Mouse (Mus musculus) heart, adult 18-20 months (tissue): ENCODE results near the gene Acsm4. TPM values are rescaled to one million over a fixed set of nuclear protein-coding genes. Genes with fewer than 3 reads are reported as not detected.
"Not testable (repeated sequence)": the region's sequence is repeated elsewhere in the genome, so short reads cannot be mapped to it uniquely, and the experiment has no call there.

Source experiments
- DNase-seq, 2 experiments: peaks; one replicate each; pipeline ENCODE4 v3.0.0; 2021 to 2022; ENCODE audit warnings: mixed read lengths in 1 of 2
- long read RNA-seq, 2 experiments: library from polyadenylated mRNA; stranded (forward); transcript quantifications; one replicate each; pipeline ENCODE4 v2.0.0; 2021
- total RNA-seq, 2 experiments: library from RNA; stranded (reverse); gene quantifications; 2 replicates each; pipeline ENCODE4 v1.2.3; 2021

Acsm4 gene
- not detected for total RNA-seq
- long read RNA-seq, experiment 1, result 0 reads
- long read RNA-seq, experiment 2, result 0 reads

- DNase-seq, result no peak
Observed at GRCm38 (mm10) chr7:119689726-119690125, at the start of gene Acsm4. TSS of gene Acsm4 (plus strand) at chr7:119690026.

- no peak for DNase-seq
Observed at GRCm38 (mm10) chr7:119642307-119642706, 47.5 kb upstream of the Acsm4 start.

- DNase-seq, result no peak
Observed at GRCm38 (mm10) chr7:119667893-119668292, 21.9 kb upstream of the Acsm4 start.

- DNase-seq, result no peak
Observed at GRCm38 (mm10) chr7:119670395-119670794, 19.4 kb upstream of the Acsm4 start.

- DNase-seq, result no peak
Observed at GRCm38 (mm10) chr7:119670925-119671324, 18.9 kb upstream of the Acsm4 start.

- DNase-seq, result peak; percentile 8 to 21
Observed at GRCm38 (mm10) chr7:119673465-119673864, 16.4 kb upstream of the Acsm4 start.

- no peak for DNase-seq
Observed at GRCm38 (mm10) chr7:119680107-119680506, 9.7 kb upstream of the Acsm4 start.

- DNase-seq, result no peak
Observed at GRCm38 (mm10) chr7:119682699-119683098, 7.1 kb upstream of the Acsm4 start.

- no peak for DNase-seq
Observed at GRCm38 (mm10) chr7:119692302-119692701, 2.5 kb downstream of the Acsm4 start.

- DNase-seq, result no peak
Observed at GRCm38 (mm10) chr7:119694926-119695325, 5.1 kb downstream of the Acsm4 start.

- DNase-seq, result no peak
Observed at GRCm38 (mm10) chr7:119714111-119714510, 24.3 kb downstream of the Acsm4 start.

GRCm38 (mm10) chr7:119720253-119720946 lies 30.6 kb downstream of the Acsm4 start, which contains the start of gene Thumpd1:
TSS of gene Thumpd1 (minus strand) at chr7:119720798.
- peak; percentile 93 to 94 for DNase-seq

- DNase-seq, result no peak
Observed at GRCm38 (mm10) chr7:119720947-119721310, 31.1 kb downstream of the Acsm4 start.

- DNase-seq, result no peak
Observed at GRCm38 (mm10) chr7:119727621-119728020, 37.8 kb downstream of the Acsm4 start.

GRCm38 (mm10) chr7:119731262-119731661 lies 41.4 kb downstream of the Acsm4 start:
- not testable (repeated sequence) for DNase-seq

- no peak for DNase-seq
Observed at GRCm38 (mm10) chr7:119738877-119739276, 49.1 kb downstream of the Acsm4 start.

- not testable (repeated sequence) for DNase-seq
Observed at GRCm38 (mm10) chr7:119739798-119740468, 50.1 kb downstream of the Acsm4 start.

GRCm38 (mm10) chr7:119744321-119744720 lies 54.5 kb downstream of the Acsm4 start:
- no peak for DNase-seq

- no peak for DNase-seq
Observed at GRCm38 (mm10) chr7:119745869-119746268, 56.0 kb downstream of the Acsm4 start.

- no peak for DNase-seq
Observed at GRCm38 (mm10) chr7:119748761-119749160, 58.9 kb downstream of the Acsm4 start.

GRCm38 (mm10) chr7:119749942-119750341 lies 60.1 kb downstream of the Acsm4 start:
- no peak for DNase-seq

- DNase-seq, result no peak
Observed at GRCm38 (mm10) chr7:119753696-119754095, 63.9 kb downstream of the Acsm4 start.

GRCm38 (mm10) chr7:119760527-119760951 lies 70.7 kb downstream of the Acsm4 start, which contains the start of gene Acsm3:
TSS of gene Acsm3 (plus strand) at chr7:119760923.
- DNase-seq, result no peak
